Mouse (Mus musculus) heart, embryonic 10.5 days (tissue): ENCODE data around the gene Rpusd4. TPM values are rescaled to one million over a fixed set of nuclear protein-coding genes. Genes with fewer than 3 reads are reported as not detected.

Source experiments
- DNase-seq: peaks from one replicate; pipeline ENCODE4 v3.0.0-alpha.2; 2017; ENCODE audit warnings: low spot score
- H3K27ac ChIP-seq: fragments of 300-500 bp; sonication (generic); 2 replicates; pipeline ENCODE4 v1.5.1; 2016; ENCODE audit warnings: mild to moderate bottlenecking
- H3K27me3 ChIP-seq: fragments of 300-500 bp; sonication (generic); 2 replicates; pipeline ENCODE4 v1.6.1; 2016; ENCODE audit warnings: mild to moderate bottlenecking; ENCODE audit not compliant: poor library complexity, insufficient read depth, severe bottlenecking
- H3K36me3 ChIP-seq: fragments of 300-500 bp; sonication (generic); 2 replicates; pipeline ENCODE4 v1.6.1; 2016; ENCODE audit warnings: mild to moderate bottlenecking, moderate library complexity
- H3K4me1 ChIP-seq: fragments of 300-500 bp; sonication (generic); 2 replicates; pipeline ENCODE4 v1.6.1; 2016; ENCODE audit warnings: mild to moderate bottlenecking
- H3K4me3 ChIP-seq: fragments of 300-500 bp; sonication (generic); 2 replicates; pipeline ENCODE4 v1.5.1; 2016; ENCODE audit warnings: mild to moderate bottlenecking, moderate library complexity
- H3K9me3 ChIP-seq: fragments of 300-500 bp; sonication (generic); 2 replicates; pipeline ENCODE4 v1.6.1; 2016; ENCODE audit warnings: mild to moderate bottlenecking, moderate library complexity
- WGBS: fragments of 180-500 bp; shearing (Covaris S2); methylation state at CpG from one replicate; pipeline ENCODE4 v1.1.7; 2016; 5-methylcytosine and 5-hydroxymethylcytosine counted together
- polyA plus RNA-seq: library from polyadenylated mRNA; unstranded; fragments of >200 nt; fragmentation: Nextera tagmentation; extraction: Ambion mirVana; gene quantifications from 2 replicates; pipeline ENCODE4 v1.2.1, GENCODE M21; 2016

Gene Rpusd4
- polyA plus RNA-seq = 23.8 and 26.5 TPM in 2 replicates

- no peaks in the 10 kb centered on the region for H3K9me3 ChIP-seq
- H3K4me1 ChIP-seq = peaks cover 20% of the 10 kb centered on the region
- WGBS = 0% methylated on average over 62 of the region's 62 CpGs
- H3K27ac ChIP-seq = peak within 1 kb of the TSS; percentile 93
- peaks cover 28% of the 10 kb centered on the region for H3K36me3 ChIP-seq
- peak; percentile 95 for DNase-seq
- peak within 1 kb of the TSS; percentile 80 for H3K4me3 ChIP-seq
- H3K27me3 ChIP-seq = no peaks in the 10 kb centered on the region
Observed at GRCm38 (mm10) chr9:35267146-35267975, at the start of gene Rpusd4, which contains the start of gene Fam118b. TSS of gene Rpusd4 (plus strand) at chr9:35267865. TSS of gene Fam118b (minus strand) at chr9:35267805.

DNA sequence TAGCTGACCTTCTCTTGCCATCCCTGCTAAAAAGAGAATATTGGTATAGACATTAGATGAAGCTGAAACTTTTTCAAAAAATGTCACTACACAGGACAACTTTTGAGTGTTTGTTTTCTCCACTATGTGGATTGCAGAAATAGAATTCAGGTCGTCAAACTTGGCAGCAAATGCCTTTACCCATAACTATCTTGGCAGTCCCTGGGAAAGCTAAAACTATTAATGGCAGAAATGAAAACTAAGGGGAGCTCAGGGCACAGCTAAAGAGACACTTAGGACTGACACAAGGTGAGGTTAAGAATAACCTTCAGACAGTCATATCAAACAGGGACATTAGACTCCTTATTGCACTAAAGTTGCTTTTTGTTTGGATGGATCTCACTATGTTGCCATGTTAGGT is 49.7 kb upstream of the Rpusd4 start:
- Histone ChIP-seq H3K36me3 (peaks cover 92% of the 10 kb centered on the region), H3K4me3 (no peak overlapping the region), H3K27ac (no peak overlapping the region), H3K9me3 (no peaks in the 10 kb centered on the region), H3K4me1 (no peaks in the 10 kb centered on the region), H3K27me3 (no peaks in the 10 kb centered on the region)
- 71% methylated on average over 1 of the region's 1 CpGs for WGBS
- DNase-seq = no peak

GRCm38 (mm10) chr9:35223466-35223865 is 44.2 kb upstream of the Rpusd4 start:
- no peak overlapping the region for H3K27ac ChIP-seq
- peaks cover 65% of the 10 kb centered on the region for H3K36me3 ChIP-seq
- no peaks in the 10 kb centered on the region for H3K4me1 ChIP-seq
- no peak overlapping the region for H3K4me3 ChIP-seq
- 92% methylated on average over 3 of the region's 3 CpGs for WGBS
- H3K27me3 ChIP-seq = no peaks in the 10 kb centered on the region
- DNase-seq = no peak
- H3K9me3 ChIP-seq = no peaks in the 10 kb centered on the region

DNA sequence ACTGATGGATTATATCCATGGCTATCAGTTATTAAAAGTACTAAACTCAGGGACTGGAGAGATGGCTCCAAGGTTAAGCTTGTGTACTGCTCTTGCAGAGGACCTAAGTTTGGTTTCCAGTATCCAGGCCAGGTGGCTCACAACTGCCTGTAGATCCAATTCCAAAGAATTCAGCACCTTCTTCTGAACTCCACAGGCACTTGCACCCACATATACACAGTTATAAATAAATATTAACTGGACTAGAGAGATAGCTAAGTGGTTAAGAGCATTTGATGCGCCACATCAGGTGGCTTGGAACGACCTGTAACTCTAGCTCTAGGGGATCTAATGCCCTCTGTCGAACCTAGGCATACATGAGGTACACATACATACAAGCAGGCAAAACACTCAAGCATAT is 39.0 kb upstream of the Rpusd4 start:
- Histone ChIP-seq H3K4me3 (no peak overlapping the region), H3K9me3 (no peaks in the 10 kb centered on the region), H3K27me3 (no peaks in the 10 kb centered on the region), H3K36me3 (peaks cover 42% of the 10 kb centered on the region), H3K27ac (no peak overlapping the region), H3K4me1 (no peaks in the 10 kb centered on the region)
- DNase-seq = no peak
- WGBS = 88% methylated on average over 3 of the region's 3 CpGs

DNA sequence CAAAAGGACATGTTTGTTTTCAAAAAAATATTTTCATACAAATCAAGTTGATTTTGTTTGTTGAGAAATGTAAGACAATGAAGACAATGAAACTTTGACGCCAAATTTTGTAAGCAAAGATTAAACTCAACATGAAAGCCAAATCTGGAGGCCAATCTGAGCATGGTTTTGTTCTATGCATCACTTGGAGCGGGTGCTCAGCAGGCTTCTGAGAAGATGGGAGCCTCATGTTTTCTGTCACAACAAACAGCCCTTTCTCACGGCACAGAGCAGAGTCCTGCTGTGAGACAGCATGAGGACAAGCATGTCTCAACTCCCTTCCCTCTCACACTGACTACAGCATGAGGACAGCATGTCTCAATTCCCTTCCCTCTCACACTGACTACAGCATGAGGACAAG is 31.7 kb upstream of the Rpusd4 start:
- DNase-seq = no peak
- 38% methylated on average over 3 of the region's 3 CpGs for WGBS
- Histone ChIP-seq H3K9me3 (no peaks in the 10 kb centered on the region), H3K4me3 (no peak overlapping the region), H3K27ac (no peak overlapping the region), H3K4me1 (0 out of 2 replicates have a peak, but pooled peaks cover 5% of the 10 kb centered on the region), H3K36me3 (peaks cover 36% of the 10 kb centered on the region), H3K27me3 (no peaks in the 10 kb centered on the region)

DNA sequence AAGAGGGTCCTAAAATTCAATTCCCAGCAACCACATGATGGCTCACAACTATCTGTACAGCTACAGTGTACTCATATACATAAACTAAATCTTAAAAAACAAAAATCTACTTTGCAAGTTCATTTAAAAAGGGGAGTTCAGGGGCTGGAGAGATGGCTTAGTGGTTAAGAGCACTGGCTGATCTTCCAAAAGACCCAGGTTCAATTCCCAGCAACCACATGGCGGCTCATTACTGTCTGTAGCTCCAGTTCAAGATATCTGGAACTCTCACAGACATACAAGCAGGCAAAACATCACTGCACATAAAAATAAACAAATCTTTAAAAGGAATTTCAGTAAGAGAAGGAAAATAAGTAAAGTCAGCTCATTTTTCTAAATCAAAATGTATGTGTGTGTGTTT is 29.3 kb upstream of the Rpusd4 start:
- 0 out of 2 replicates have a peak, but pooled peaks cover 5% of the 10 kb centered on the region for H3K4me1 ChIP-seq
- WGBS = 89% methylated on average over 1 of the region's 1 CpGs
- no peak for DNase-seq
- peaks cover 18% of the 10 kb centered on the region; the same call in 1 of the 2 replicates for H3K36me3 ChIP-seq
- H3K27ac ChIP-seq = no peak overlapping the region
- H3K4me3 ChIP-seq = no peak overlapping the region
- H3K27me3 ChIP-seq = no peaks in the 10 kb centered on the region
- H3K9me3 ChIP-seq = no peaks in the 10 kb centered on the region

- no peak for DNase-seq
- WGBS = 55% methylated on average over 6 of the region's 6 CpGs
- Histone ChIP-seq H3K36me3 (peaks cover 12% of the 10 kb centered on the region; the same call in 1 of the 2 replicates), H3K9me3 (no peaks in the 10 kb centered on the region), H3K4me1 (0 out of 2 replicates have a peak, but pooled peaks cover 5% of the 10 kb centered on the region), H3K4me3 (no peak overlapping the region), H3K27me3 (no peaks in the 10 kb centered on the region), H3K27ac (no peak overlapping the region)
Observed at GRCm38 (mm10) chr9:35238915-35239571, 28.6 kb upstream of the Rpusd4 start.

DNA sequence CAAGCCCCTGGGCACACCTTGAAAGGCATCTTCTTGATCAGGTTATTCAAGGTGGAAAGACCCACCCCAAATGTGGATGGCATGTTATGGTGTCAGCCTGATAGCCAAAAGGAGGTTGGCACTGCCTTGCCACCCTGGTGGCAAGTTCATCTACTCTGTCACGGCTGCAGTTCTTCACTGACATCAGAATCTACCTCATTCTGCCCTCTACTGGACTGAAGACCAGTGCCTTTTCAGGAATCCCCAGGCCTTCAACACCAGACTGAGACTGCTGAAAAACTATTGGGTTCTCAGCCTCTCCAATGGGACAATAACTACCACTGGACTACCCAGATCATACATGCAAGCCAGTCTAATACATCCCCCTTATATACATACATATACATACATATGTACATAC is 27.9 kb upstream of the Rpusd4 start:
- 40% methylated on average over 1 of the region's 1 CpGs for WGBS
- 0 out of 2 replicates have a peak, but pooled peaks cover 6% of the 10 kb centered on the region for H3K36me3 ChIP-seq
- H3K9me3 ChIP-seq = no peaks in the 10 kb centered on the region
- DNase-seq = no peak
- 0 out of 2 replicates have a peak, but pooled peaks cover 5% of the 10 kb centered on the region for H3K4me1 ChIP-seq
- no peak overlapping the region for H3K4me3 ChIP-seq
- H3K27me3 ChIP-seq = no peaks in the 10 kb centered on the region
- H3K27ac ChIP-seq = no peak overlapping the region

DNA sequence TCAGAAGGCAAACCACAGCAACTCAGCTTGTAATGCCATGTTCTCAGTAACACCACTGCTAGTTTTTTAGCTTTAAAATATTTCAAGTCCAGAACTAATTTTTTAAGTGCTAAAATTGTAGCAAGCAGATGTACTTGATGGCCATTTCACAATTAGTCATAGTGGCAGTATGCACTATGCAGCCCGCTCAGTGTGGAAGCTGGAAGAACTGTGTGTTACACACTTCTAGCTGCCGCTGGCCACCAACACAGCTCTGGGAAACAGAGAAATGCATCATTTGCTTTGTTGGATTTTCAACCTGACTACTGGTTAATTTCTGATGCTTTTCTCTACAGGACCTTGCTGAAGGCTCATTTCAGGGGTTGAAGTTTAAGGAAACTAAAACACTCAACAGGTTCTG is 20.3 kb upstream of the Rpusd4 start:
- Histone ChIP-seq H3K4me3 (no peak overlapping the region), H3K36me3 (no peaks in the 10 kb centered on the region), H3K4me1 (no peaks in the 10 kb centered on the region), H3K9me3 (no peaks in the 10 kb centered on the region), H3K27ac (no peak overlapping the region), H3K27me3 (no peaks in the 10 kb centered on the region)
- DNase-seq = no peak
- WGBS = 90% methylated on average over 2 of the region's 2 CpGs

- H3K4me3 ChIP-seq = no peak overlapping the region
- H3K4me1 ChIP-seq = no peaks in the 10 kb centered on the region
- DNase-seq = no peak
- no peaks in the 10 kb centered on the region for H3K9me3 ChIP-seq
- no peak overlapping the region for H3K27ac ChIP-seq
- no peaks in the 10 kb centered on the region for H3K27me3 ChIP-seq
- H3K36me3 ChIP-seq = no peaks in the 10 kb centered on the region
Observed at GRCm38 (mm10) chr9:35249476-35249875, 18.2 kb upstream of the Rpusd4 start.

DNA sequence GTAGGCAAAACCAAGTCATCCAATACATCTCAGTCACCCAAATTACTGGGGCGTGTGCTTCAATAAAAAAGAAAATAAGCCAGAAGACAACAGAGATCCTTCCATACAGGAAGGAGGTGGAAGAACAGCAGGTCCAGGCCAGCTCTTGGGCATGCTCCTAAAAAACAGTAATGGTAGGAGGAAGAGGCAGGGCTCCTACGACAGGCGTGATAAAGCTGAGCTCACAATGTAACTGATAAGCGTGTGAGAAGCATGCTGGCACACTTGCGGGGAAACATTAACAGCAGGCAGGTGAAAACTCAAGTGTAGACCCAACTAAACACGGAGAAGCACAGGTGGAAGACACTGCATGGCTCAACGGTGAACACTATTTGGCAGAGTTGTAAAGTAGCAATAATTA is 10.3 kb upstream of the Rpusd4 start:
- Histone ChIP-seq H3K27ac (no peak overlapping the region), H3K4me3 (no peak overlapping the region), H3K4me1 (no peaks in the 10 kb centered on the region), H3K9me3 (no peaks in the 10 kb centered on the region), H3K27me3 (no peaks in the 10 kb centered on the region), H3K36me3 (no peaks in the 10 kb centered on the region)
- no peak for DNase-seq
- WGBS = 60% methylated on average over 7 of the region's 7 CpGs

- Histone ChIP-seq H3K4me1 (peaks cover 9% of the 10 kb centered on the region; the same call in 1 of the 2 replicates), H3K4me3 (no peak overlapping the region), H3K27me3 (no peaks in the 10 kb centered on the region), H3K9me3 (no peaks in the 10 kb centered on the region), H3K27ac (no peak overlapping the region), H3K36me3 (no peaks in the 10 kb centered on the region)
- no peak for DNase-seq
- WGBS = 74% methylated on average over 4 of the region's 4 CpGs
Observed at GRCm38 (mm10) chr9:35262418-35262817, 5.2 kb upstream of the Rpusd4 start.

DNA sequence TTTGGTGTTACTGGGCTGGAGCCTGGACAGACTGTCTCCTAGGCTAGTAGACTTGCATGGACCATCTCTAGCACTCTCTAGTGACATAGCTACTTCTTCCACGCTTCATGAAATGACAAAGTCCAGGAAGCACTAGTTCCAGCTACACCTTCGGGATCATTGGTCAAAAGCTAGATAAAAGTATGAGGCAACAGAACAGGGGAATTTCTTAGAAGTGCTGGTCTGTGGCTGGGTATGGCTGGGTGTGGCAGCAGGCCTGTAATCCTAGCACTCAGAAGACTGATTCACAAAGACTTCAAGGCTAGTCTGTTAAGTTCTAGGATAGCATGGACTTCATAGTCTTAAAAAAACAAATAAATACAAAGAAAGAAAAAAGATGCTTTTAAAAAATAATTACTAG is 4.2 kb upstream of the Rpusd4 start:
- no peaks in the 10 kb centered on the region for H3K36me3 ChIP-seq
- no peaks in the 10 kb centered on the region for H3K27me3 ChIP-seq
- DNase-seq = no peak
- no peak overlapping the region for H3K4me3 ChIP-seq
- WGBS = 73% methylated on average over 2 of the region's 2 CpGs
- no peaks in the 10 kb centered on the region for H3K9me3 ChIP-seq
- no peak overlapping the region for H3K27ac ChIP-seq
- peaks cover 12% of the 10 kb centered on the region for H3K4me1 ChIP-seq
